Mouse (Mus musculus) ES-E14 (cell line): ENCODE measurements around the gene Lce1b. TPM values are rescaled to one million over a fixed set of nuclear protein-coding genes. Genes with fewer than 3 reads are reported as not detected.
"Not testable (repeated sequence)": the region's sequence is repeated elsewhere in the genome, so short reads cannot be mapped to it uniquely, and the experiment has no call there.

Experiments
- DNase-seq: peaks from one replicate; pipeline ENCODE4 v3.0.0-alpha.2; 2013; ENCODE audit warnings: low read depth, low spot score
- H3K27ac ChIP-seq: 2 replicates; pipeline ENCODE4 v1.5.1; 2012; ENCODE audit warnings: low read depth, mild to moderate bottlenecking, low read length, moderate library complexity, mixed read lengths; ENCODE audit not compliant: poor library complexity, insufficient read depth, severe bottlenecking
- H3K36me3 ChIP-seq: 2 replicates; pipeline ENCODE4 v1.6.1; 2012; ENCODE audit warnings: mild to moderate bottlenecking, low read length, moderate library complexity, mixed read lengths; ENCODE audit not compliant: control insufficient read depth, poor library complexity, insufficient read depth, severe bottlenecking
- H3K4me1 ChIP-seq, 2 experiments: fragments of 150-350 bp in 1 of 2; sonication (generic) in 1 of 2; 2 replicates each; pipeline ENCODE4 v1.6.1; 2012; ENCODE audit warnings: low read length in 2 of 2, mild to moderate bottlenecking in 1 of 2, mixed read lengths in 1 of 2; ENCODE audit not compliant: control insufficient read depth in 2 of 2, insufficient read depth in 2 of 2, poor library complexity in 1 of 2
- H3K4me3 ChIP-seq, 2 experiments: fragments of 150-350 bp in 1 of 2; sonication (generic) in 1 of 2; 2 replicates each; pipeline ENCODE4 v1.5.1; 2012; ENCODE audit warnings: low read length in 2 of 2, low read depth in 1 of 2, mild to moderate bottlenecking in 1 of 2, mixed read lengths in 1 of 2; ENCODE audit not compliant: insufficient read depth in 1 of 2, poor library complexity in 1 of 2, severe bottlenecking in 1 of 2
- H3K9ac ChIP-seq: 2 replicates; pipeline ENCODE4 v1.6.1; 2012; ENCODE audit warnings: low read depth, mild to moderate bottlenecking, low read length, mixed read lengths; ENCODE audit not compliant: poor library complexity, insufficient read depth, severe bottlenecking
- H3K9me3 ChIP-seq: fragments of 150-350 bp; sonication (generic); 2 replicates; pipeline ENCODE4 v1.6.1; 2012; ENCODE audit warnings: low read depth, mild to moderate bottlenecking, low read length; ENCODE audit not compliant: control insufficient read depth, insufficient read depth
- CHD2 ChIP-seq: IDR thresholded peaks from 2 replicates; pipeline ENCODE4 v1.6.1; 2014; ENCODE audit warnings: mild to moderate bottlenecking, low read depth, low read length, inconsistent platforms
- HCFC1 ChIP-seq: IDR thresholded peaks from 2 replicates; pipeline ENCODE4 v1.6.1; 2012; ENCODE audit warnings: low read length, inconsistent platforms, borderline replicate concordance; ENCODE audit not compliant: insufficient read depth
- MAFK ChIP-seq: IDR thresholded peaks from 2 replicates; pipeline ENCODE4 v1.6.1; 2014; ENCODE audit warnings: mild to moderate bottlenecking, low read depth, low read length, inconsistent platforms; ENCODE audit not compliant: insufficient read depth
- ZC3H11A ChIP-seq: IDR thresholded peaks from 2 replicates; pipeline ENCODE4 v1.6.1; 2012; ENCODE audit warnings: low read depth, mild to moderate bottlenecking, inconsistent platforms, low read length, borderline replicate concordance
- ZNF384 ChIP-seq: IDR thresholded peaks from 2 replicates; pipeline ENCODE4 v1.6.1; 2012; ENCODE audit warnings: low read depth, low read length, inconsistent platforms
- in situ Hi-C, 2 experiments: fragments of 600-800 bp; cut with MboI; formaldehyde crosslinking; loops; one replicate each; pipeline ENCODE4 v1.15.1; 2025; ENCODE audit warnings: low sequenced_read_pairs in 2 of 2, inconsistent platforms in 1 of 2; ENCODE audit not compliant: unreplicated experiment in 2 of 2
- total RNA-seq: library from RNA; depleted of rRNA; stranded (reverse); fragments of 300-350 nt; gene quantifications from 2 replicates; pipeline ENCODE4 v1.2.3, GENCODE M21; 2012; rRNA removed

Gene Lce1b
- total RNA-seq = not detected in 2 replicates

DNA sequence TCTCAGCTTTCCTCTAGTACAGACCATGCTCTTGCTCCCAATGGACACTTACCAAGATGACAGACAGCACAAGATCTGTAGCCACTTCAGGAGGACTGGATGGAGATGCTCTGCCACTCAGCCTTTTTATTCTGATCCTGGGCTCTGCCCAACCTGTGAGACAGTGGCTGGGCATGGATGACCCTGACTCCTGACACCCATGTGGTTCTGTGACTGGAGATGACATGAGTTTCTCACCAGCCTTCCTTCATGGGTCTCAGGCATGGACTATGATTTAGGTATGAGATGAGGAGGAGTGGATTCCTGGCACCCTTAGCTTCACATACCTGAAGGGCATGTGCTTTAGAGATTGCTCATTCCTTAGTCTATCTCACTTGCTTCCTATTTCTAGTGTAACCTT is at the start of gene Lce1b:
Gene Lce1b (minus strand): TSS at position 101 of the 400 bp plus-strand sequence.
- TF ChIP-seq HCFC1 = no peak
- TF ChIP-seq MAFK = no peak
- TF ChIP-seq ZNF384 = no peak
- TF ChIP-seq CHD2 = no peak
- no peak for TF ChIP-seq ZC3H11A
- Histone ChIP-seq H3K27ac (no peak within 1 kb of the TSS), H3K36me3 (no peaks in the 10 kb centered on the region), H3K4me1 (no peaks in the 10 kb centered on the region), H3K9me3 (no peaks in the 10 kb centered on the region), H3K9ac (no peak within 1 kb of the TSS), H3K4me3 (no peak within 1 kb of the TSS)
- in situ Hi-C loops = no loop called here
- no peak for DNase-seq

DNA sequence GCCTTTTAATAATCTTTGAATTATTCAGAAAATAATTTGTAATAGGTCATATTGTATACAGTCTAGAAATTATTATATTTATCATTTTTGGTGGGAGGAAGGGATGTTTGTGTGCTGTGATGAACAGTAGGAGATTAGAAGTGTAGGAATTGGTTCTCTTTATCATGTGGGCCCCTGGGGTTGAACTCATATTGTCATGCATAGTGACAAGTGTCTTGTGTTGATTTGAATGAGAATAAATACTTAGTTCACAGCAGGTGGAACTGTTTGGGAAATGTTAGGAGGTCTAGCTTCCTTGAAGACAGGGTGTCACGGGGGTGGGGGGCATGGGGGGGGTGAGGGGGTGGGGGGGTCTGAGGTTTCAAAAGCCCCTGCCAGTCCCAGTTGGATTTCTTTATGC is 37.9 kb upstream of the Lce1b start:
- H3K36me3 ChIP-seq = no peaks in the 10 kb centered on the region
- H3K4me3 ChIP-seq = no peak overlapping the region
- in situ Hi-C loops = no loop called here
- no peaks in the 10 kb centered on the region for H3K9me3 ChIP-seq
- DNase-seq = peak; percentile 33
- no peak overlapping the region for H3K27ac ChIP-seq
- 0 out of 4 replicates have a peak, but pooled peaks cover 0 to 2% of the 10 kb centered on the region in 2 experiments for H3K4me1 ChIP-seq
- H3K9ac ChIP-seq = no peak overlapping the region
- TF ChIP-seq CHD2 (no peak), MAFK (no peak), ZNF384 (no peak), HCFC1 (no peak), ZC3H11A (no peak)

DNA sequence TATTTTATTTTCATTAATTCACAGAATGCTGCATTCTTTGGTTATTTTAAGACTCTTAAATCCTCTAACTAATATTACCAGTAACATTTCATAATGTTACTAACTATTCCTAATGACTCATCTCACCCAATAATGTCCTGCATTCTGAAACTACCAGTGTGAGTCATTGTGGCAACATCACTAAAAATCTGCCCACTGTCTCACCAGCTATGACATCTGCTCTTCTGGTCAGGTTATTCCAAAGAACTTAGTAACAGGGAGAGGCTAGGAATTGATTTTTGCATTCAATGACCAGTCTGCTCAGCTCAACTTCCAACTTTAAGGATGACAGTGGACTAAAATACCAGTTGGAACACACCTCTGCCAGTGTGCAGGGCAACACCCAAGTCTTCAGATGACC is 35.0 kb upstream of the Lce1b start:
- in situ Hi-C loops = no loop called here

DNA sequence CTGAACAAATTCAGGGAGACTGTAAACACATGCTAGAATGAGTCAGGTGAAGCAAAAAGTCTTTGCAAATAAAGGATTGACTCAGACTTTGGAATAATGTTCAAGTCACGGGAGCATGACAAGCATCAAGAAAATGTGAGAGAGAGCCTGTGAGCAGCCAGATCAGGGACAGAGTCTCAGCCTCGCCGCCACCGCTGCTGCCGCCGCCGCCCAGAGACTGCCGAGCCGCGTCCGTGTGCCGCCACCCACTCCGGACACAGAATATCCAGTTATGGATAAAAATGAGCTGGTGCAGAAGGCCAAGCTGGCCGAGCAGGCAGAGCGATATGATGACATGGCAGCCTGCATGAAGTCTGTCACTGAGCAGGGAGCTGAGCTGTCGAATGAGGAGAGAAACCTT is 32.4 kb upstream of the Lce1b start:
- Histone ChIP-seq H3K9ac (0 out of 2 replicates have a peak overlapping the region, but pooled peaks have one; percentile 13), H3K4me3 (peak overlapping the region; percentile 8 to 52; a peak in 3 of 4 replicates)
- in situ Hi-C loops, H3K4me1 ChIP-seq, H3K27ac ChIP-seq, H3K9me3 ChIP-seq, DNase-seq, H3K36me3 ChIP-seq: not testable (repeated sequence)

More for the DNA sequence above, 35.0 kb upstream of the Lce1b start:
- Histone ChIP-seq H3K4me3 (no peak overlapping the region), H3K27ac (no peak overlapping the region), H3K4me1 (0 out of 4 replicates have a peak, but pooled peaks cover 0 to 2% of the 10 kb centered on the region in 2 experiments), H3K9ac (no peak overlapping the region), H3K9me3 (no peaks in the 10 kb centered on the region), H3K36me3 (no peaks in the 10 kb centered on the region)
- TF ChIP-seq MAFK = no peak
- TF ChIP-seq CHD2 = no peak
- TF ChIP-seq ZC3H11A = no peak
- TF ChIP-seq HCFC1 = no peak
- TF ChIP-seq ZNF384 = no peak
- no peak for DNase-seq

DNA sequence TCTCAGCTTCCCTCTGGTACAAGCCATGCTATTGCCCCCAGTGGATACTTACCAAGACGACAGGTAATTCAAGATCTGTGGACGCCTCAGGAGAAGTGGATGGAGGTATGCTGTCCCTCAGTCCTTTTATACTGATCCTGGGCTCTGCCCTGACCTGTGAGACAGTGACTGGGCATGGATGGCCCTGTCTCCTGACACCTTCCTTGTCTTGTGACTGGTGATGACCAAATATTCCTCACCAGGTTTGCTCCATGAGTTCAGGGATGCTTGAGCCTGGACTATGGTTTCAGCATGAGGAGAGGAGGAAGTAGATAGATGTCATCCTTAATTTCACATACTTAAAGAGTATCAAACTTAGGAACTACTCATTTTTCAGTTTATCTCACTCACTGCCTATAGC is 30.4 kb upstream of the Lce1b start, which contains the start of gene Lce1d:
Gene Lce1d (minus strand): TSS at position 101 of the 400 bp plus-strand sequence.
- DNase-seq = no peak
- H3K4me1 ChIP-seq = no peaks in the 10 kb centered on the region
- in situ Hi-C loops = no loop called here

More for the DNA sequence above, 30.4 kb upstream of the Lce1b start, which contains the start of gene Lce1d:
- H3K36me3 ChIP-seq = no peaks in the 10 kb centered on the region
- H3K9me3 ChIP-seq = no peaks in the 10 kb centered on the region
- TF ChIP-seq CHD2 = no peak
- TF ChIP-seq ZC3H11A = no peak
- TF ChIP-seq ZNF384 = no peak
- TF ChIP-seq MAFK = no peak
- TF ChIP-seq HCFC1 = no peak
- H3K9ac ChIP-seq = no peak within 1 kb of the TSS
- no peak within 1 kb of the TSS for H3K27ac ChIP-seq
- H3K4me3 ChIP-seq = no peak within 1 kb of the TSS
